Mouse (Mus musculus) heart, postnatal 0 days (tissue): ENCODE results near the gene Dynll1.

Source experiments
- CTCF ChIP-seq: IDR thresholded peaks from 2 replicates; pipeline ENCODE4 v1.5.1; 2016; ENCODE audit warnings: antibody characterized with exemption, control low read depth, low read depth
- EP300 ChIP-seq: IDR thresholded peaks from 2 replicates; pipeline ENCODE4 v1.6.1; 2016; ENCODE audit warnings: antibody characterized with exemption, low read depth

DNA sequence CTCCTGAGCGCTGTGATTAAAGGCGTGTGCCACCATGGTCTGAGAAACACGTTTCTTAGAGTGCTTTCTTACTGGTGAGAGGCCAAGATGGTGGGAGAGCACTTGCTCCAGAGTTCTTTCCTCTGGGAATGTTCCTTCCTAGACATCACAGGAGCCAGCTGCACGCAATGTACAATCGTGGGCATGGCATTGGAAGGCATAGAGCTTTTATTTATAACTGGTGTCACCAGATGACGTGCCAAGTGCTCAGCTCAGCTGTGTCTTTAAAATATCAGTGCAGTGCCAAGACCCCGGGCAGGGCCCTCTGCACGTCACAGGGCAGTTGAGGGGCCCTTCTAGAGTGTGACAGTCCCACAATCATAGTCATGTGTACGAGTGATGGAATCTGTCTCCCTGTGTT, 30.2 kb upstream of the Dynll1 start:
- no peak for TF ChIP-seq CTCF
- no peak for TF ChIP-seq EP300
